Mouse (Mus musculus): Measurements from ENCODE around the gene Yrdc. TPM values are rescaled to one million over a fixed set of nuclear protein-coding genes. Genes with fewer than 3 reads are reported as not detected.

Gene Yrdc
- polyA plus RNA-seq (2015; fragmentation: Nextera tagmentation; extraction: Ambion mirVana) = 34.8 and 37.2 TPM in 2 replicates

GRCm38 (mm10) chr4:124850261-124850913, at the start of gene Yrdc:
TSS of gene Yrdc (plus strand) at chr4:124850679.
- H3K9ac ChIP-seq (replicated peaks; ENCODE audit: low read length) = peak within 1 kb of the TSS; percentile 90
- ATAC-seq (ENCODE audit: low FRiP score, low TSS enrichment) = peak; percentile 93
- peaks cover 17% of the 10 kb centered on the region; the same call in 1 of the 2 replicates for H3K36me3 ChIP-seq (ENCODE audit: insufficient read depth, low read length)
- H3K4me1 ChIP-seq (ENCODE audit: insufficient read depth, low read length) = peaks cover 22% of the 10 kb centered on the region
- no peaks in the 10 kb centered on the region for H3K9me3 ChIP-seq (ENCODE audit: low read length)
- H3K4me3 ChIP-seq (ENCODE audit: low read length) = peak within 1 kb of the TSS; percentile 96
- H3K27me3 ChIP-seq (ENCODE audit: insufficient read depth, low read length) = no peaks in the 10 kb centered on the region
- peak within 1 kb of the TSS; percentile 82 for H3K27ac ChIP-seq (ENCODE audit: low read length)
- under 1% methylated on average over 66 of the region's 90 CpGs for WGBS
- H3K4me2 ChIP-seq (replicated peaks; ENCODE audit: low read depth, low read length) = peak within 1 kb of the TSS; percentile 95

- Histone ChIP-seq H3K4me3 (ENCODE audit: low read length) (peak within 1 kb of the TSS; percentile 74), H3K27ac (ENCODE audit: low read length) (peak within 1 kb of the TSS; percentile 98), H3K27me3 (ENCODE audit: insufficient read depth, low read length) (no peaks in the 10 kb centered on the region), H3K9ac (replicated peaks; ENCODE audit: low read length) (peak within 1 kb of the TSS; percentile 95), H3K4me1 (ENCODE audit: insufficient read depth, low read length) (peaks cover 11% of the 10 kb centered on the region), H3K9me3 (ENCODE audit: low read length) (no peaks in the 10 kb centered on the region; the same call in 1 of the 2 replicates), H3K36me3 (ENCODE audit: insufficient read depth, low read length) (peaks cover 33% of the 10 kb centered on the region), H3K4me2 (replicated peaks; ENCODE audit: low read depth, low read length) (peak within 1 kb of the TSS; percentile 80)
- 4% methylated on average over 21 of the region's 21 CpGs for WGBS
- ATAC-seq (ENCODE audit: low FRiP score, low TSS enrichment) = peak; percentile 82
Measured at GRCm38 (mm10) chr4:124801552-124802308, 48.7 kb upstream of the Yrdc start, which contains the start of gene Mtf1. TSS of gene Mtf1 (plus strand) at chr4:124802104.

- peak overlapping the region; percentile 95 for H3K9ac ChIP-seq (replicated peaks; ENCODE audit: low read length)
- peak overlapping the region; percentile 98 for H3K27ac ChIP-seq (ENCODE audit: low read length)
- H3K9me3 ChIP-seq (ENCODE audit: low read length) = no peaks in the 10 kb centered on the region
- ATAC-seq (ENCODE audit: low FRiP score, low TSS enrichment) = peak; percentile 100
- no peaks in the 10 kb centered on the region for H3K27me3 ChIP-seq (ENCODE audit: insufficient read depth, low read length)
- 2% methylated on average over 52 of the region's 53 CpGs for WGBS
- peaks cover 30% of the 10 kb centered on the region for H3K36me3 ChIP-seq (ENCODE audit: insufficient read depth, low read length)
- H3K4me2 ChIP-seq (replicated peaks; ENCODE audit: low read depth, low read length) = peak overlapping the region; percentile 80
- H3K4me3 ChIP-seq (ENCODE audit: low read length) = peak overlapping the region; percentile 74
- H3K4me1 ChIP-seq (ENCODE audit: insufficient read depth, low read length) = peaks cover 11% of the 10 kb centered on the region
Measured at GRCm38 (mm10) chr4:124802309-124803260, 47.9 kb upstream of the Yrdc start.

- peak overlapping the region; percentile 95 for H3K9ac ChIP-seq (replicated peaks; ENCODE audit: low read length)
- no peaks in the 10 kb centered on the region for H3K27me3 ChIP-seq (ENCODE audit: insufficient read depth, low read length)
- H3K27ac ChIP-seq (ENCODE audit: low read length) = no peak overlapping the region
- ATAC-seq (ENCODE audit: low FRiP score, low TSS enrichment) = no peak
- H3K4me2 ChIP-seq (replicated peaks; ENCODE audit: low read depth, low read length) = peak overlapping the region; percentile 80
- peaks cover 22% of the 10 kb centered on the region for H3K36me3 ChIP-seq (ENCODE audit: insufficient read depth, low read length)
- H3K4me1 ChIP-seq (ENCODE audit: insufficient read depth, low read length) = peaks cover 11% of the 10 kb centered on the region
- peak overlapping the region; percentile 74 for H3K4me3 ChIP-seq (ENCODE audit: low read length)
- no peaks in the 10 kb centered on the region for H3K9me3 ChIP-seq (ENCODE audit: low read length)
- WGBS = 75% methylated on average over 6 of the region's 6 CpGs
Measured at GRCm38 (mm10) chr4:124803406-124803805, 47.1 kb upstream of the Yrdc start.

- Histone ChIP-seq H3K9me3 (ENCODE audit: low read length) (no peaks in the 10 kb centered on the region), H3K27me3 (ENCODE audit: insufficient read depth, low read length) (no peaks in the 10 kb centered on the region), H3K4me1 (ENCODE audit: insufficient read depth, low read length) (peaks cover 1% of the 10 kb centered on the region), H3K4me2 (replicated peaks; ENCODE audit: low read depth, low read length) (no peak overlapping the region), H3K9ac (replicated peaks; ENCODE audit: low read length) (no peak overlapping the region), H3K36me3 (ENCODE audit: insufficient read depth, low read length) (peaks cover 22% of the 10 kb centered on the region), H3K27ac (ENCODE audit: low read length) (no peak overlapping the region), H3K4me3 (ENCODE audit: low read length) (no peak overlapping the region)
- WGBS = 77% methylated on average over 5 of the region's 5 CpGs
- ATAC-seq (ENCODE audit: low FRiP score, low TSS enrichment) = no peak
Measured at GRCm38 (mm10) chr4:124808511-124808910, 42.0 kb upstream of the Yrdc start.

- 73% methylated on average over 9 of the region's 9 CpGs for WGBS
- H3K27ac ChIP-seq (ENCODE audit: low read length) = no peak overlapping the region
- no peak overlapping the region for H3K9ac ChIP-seq (replicated peaks; ENCODE audit: low read length)
- H3K36me3 ChIP-seq (ENCODE audit: insufficient read depth, low read length) = peaks cover 26% of the 10 kb centered on the region
- no peaks in the 10 kb centered on the region for H3K9me3 ChIP-seq (ENCODE audit: low read length)
- no peak overlapping the region for H3K4me3 ChIP-seq (ENCODE audit: low read length)
- H3K27me3 ChIP-seq (ENCODE audit: insufficient read depth, low read length) = no peaks in the 10 kb centered on the region
- no peak overlapping the region for H3K4me2 ChIP-seq (replicated peaks; ENCODE audit: low read depth, low read length)
- no peaks in the 10 kb centered on the region for H3K4me1 ChIP-seq (ENCODE audit: insufficient read depth, low read length)
- no peak for ATAC-seq (ENCODE audit: low FRiP score, low TSS enrichment)
Measured at GRCm38 (mm10) chr4:124809136-124809883, 41.2 kb upstream of the Yrdc start.

- no peaks in the 10 kb centered on the region for H3K27me3 ChIP-seq (ENCODE audit: insufficient read depth, low read length)
- H3K36me3 ChIP-seq (ENCODE audit: insufficient read depth, low read length) = peaks cover 20% of the 10 kb centered on the region
- H3K9me3 ChIP-seq (ENCODE audit: low read length) = no peaks in the 10 kb centered on the region
- WGBS = 92% methylated on average over 7 of the region's 7 CpGs
- no peak overlapping the region for H3K4me2 ChIP-seq (replicated peaks; ENCODE audit: low read depth, low read length)
- no peak overlapping the region for H3K4me3 ChIP-seq (ENCODE audit: low read length)
- no peak for ATAC-seq (ENCODE audit: low FRiP score, low TSS enrichment)
- H3K4me1 ChIP-seq (ENCODE audit: insufficient read depth, low read length) = no peaks in the 10 kb centered on the region
- no peak overlapping the region for H3K27ac ChIP-seq (ENCODE audit: low read length)
- H3K9ac ChIP-seq (replicated peaks; ENCODE audit: low read length) = no peak overlapping the region
Measured at GRCm38 (mm10) chr4:124810056-124810455, 40.4 kb upstream of the Yrdc start.

- Histone ChIP-seq H3K9me3 (ENCODE audit: low read length) (no peaks in the 10 kb centered on the region), H3K9ac (replicated peaks; ENCODE audit: low read length) (0 out of 2 replicates have a peak overlapping the region, but pooled peaks have one; percentile 25), H3K27me3 (ENCODE audit: insufficient read depth, low read length) (no peaks in the 10 kb centered on the region), H3K4me3 (ENCODE audit: low read length) (no peak overlapping the region), H3K4me2 (replicated peaks; ENCODE audit: low read depth, low read length) (no peak overlapping the region), H3K4me1 (ENCODE audit: insufficient read depth, low read length) (no peaks in the 10 kb centered on the region), H3K27ac (ENCODE audit: low read length) (no peak overlapping the region), H3K36me3 (ENCODE audit: insufficient read depth, low read length) (peaks cover 13% of the 10 kb centered on the region)
- 74% methylated on average over 9 of the region's 9 CpGs for WGBS
- ATAC-seq (ENCODE audit: low FRiP score, low TSS enrichment) = no peak
Measured at GRCm38 (mm10) chr4:124811347-124811975, 39.0 kb upstream of the Yrdc start.

Measured in kidney, embryonic 16.5 days (tissue).